Mouse (Mus musculus): ENCODE measurements at regions not wholly inside any gene's neighbourhood (a gene's known extent, or its start where the extent isn't known, plus 50 kb on each side); places are given as distances from the start of the nearest gene placed in this dataset.

DNA sequence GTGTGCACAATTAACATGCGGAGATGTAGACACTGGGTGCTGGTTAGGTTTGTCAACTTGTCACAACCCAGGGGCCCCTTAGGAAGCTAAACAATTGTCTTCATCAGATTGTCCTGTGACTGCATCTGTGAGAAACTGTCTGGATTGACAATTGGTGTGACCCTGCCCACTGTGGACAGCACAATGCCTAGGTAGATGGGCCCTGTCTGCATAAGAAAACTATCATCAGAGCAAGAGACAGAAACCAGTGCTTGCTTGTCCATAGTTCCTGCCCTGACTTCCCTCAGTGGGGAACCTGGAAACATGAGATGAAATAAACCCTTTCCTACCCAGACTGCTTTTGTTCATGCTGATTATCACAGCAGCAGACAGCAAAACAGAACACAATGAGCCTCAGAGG, 63.5 kb upstream of the Tyw5 start:
- no peak for ATAC-seq (ENCODE audit: low TSS enrichment)

DNA sequence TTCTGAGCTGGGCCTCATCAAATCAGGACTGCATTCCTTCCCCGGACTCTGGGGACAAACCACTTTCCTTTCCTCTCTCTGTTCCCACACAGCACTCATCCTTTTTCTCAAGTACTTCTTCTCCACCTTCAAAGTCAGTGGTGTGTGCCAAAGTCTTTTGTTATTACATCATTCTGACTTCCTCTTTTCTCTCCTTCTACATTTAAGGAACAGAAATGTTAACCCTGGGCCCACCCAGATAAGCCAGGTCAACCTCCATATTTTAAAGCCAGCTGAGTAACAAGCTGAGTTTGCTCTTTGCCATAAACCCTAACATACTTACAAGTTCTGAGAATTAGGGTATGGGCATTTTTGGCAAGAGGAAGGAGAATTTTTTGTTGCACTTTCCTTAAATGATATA, 65.3 kb upstream of the Tyw5 start:
- ATAC-seq (ENCODE audit: low TSS enrichment), result no peak

DNA sequence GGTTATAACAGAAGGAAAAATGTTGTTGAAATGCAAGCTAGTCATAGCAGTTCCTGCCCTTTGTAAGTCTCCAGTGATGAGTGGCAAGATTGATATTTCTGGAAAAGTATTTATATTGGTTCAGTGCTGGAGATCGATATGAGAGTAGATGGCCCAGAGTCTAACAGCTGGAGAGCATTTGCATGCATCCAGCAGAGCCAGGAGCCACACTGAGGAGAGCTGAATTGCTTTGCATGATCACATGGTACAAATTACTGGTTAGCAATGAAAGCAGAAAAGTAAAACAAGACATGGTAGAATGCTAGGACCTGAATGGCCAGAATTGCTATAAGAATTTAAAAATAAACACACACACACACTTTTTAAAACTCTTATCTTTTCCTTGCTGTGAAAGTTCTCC, 70.8 kb upstream of the Tyw5 start:
- no peak for ATAC-seq (ENCODE audit: low TSS enrichment)

DNA sequence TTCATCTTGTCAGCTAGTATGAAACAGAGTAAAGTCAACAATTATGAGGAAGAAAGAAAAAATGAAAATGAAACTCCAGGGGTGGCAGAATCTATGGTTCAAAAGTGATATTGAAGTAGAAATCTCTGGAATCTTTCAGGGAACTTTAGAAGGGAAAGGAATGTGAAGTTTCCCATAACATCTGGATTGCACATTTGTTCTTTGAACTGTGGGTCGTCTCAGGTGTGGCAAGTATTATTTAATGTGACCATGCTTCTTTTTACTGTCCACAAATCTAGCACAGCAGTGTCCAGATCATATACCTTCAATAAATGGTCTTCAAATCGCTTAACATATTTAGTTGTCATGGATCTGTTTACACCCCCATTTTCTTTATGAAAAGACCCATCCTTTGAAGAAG, 71.2 kb upstream of the Tyw5 start:
- ATAC-seq (ENCODE audit: low TSS enrichment), result no peak

DNA sequence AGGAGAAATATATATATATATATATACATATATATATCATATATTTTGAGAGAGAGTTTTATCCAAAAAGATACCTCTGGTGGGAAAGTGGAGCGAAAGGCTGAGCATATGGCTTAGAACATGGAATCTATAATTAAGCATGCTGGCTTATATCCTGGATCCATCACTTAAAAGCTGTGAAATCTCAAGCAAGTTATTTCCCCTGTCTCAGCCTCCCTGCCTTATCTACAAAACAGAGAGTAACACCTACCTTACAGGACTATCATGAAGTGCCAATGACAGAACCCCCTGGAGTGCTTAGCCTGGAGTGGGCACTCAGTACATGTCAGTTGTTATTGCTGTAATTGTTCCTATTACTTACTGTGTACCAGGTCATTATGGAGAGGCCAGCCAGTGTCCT, 71.9 kb upstream of the Tyw5 start:
- ATAC-seq (ENCODE audit: low TSS enrichment), result no peak

DNA sequence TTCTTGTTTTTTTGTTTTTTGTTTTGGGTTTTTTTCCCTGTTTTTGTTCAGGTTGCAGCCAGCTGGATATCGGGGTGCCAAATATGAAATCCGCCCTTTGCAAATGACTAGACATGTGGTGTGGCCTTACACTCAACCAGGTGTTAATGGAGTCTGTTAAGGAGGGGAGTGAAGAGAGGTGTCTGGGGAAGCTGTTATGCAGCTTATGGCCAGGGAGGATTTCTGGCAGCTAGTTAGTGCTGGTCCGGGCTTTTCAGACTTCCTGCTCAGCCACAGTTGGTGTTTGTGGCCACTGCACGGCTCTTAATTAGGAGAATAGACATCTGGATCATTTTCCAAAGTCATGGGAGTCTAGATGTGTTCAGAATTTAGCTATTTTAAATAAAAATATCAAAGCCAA, 72.7 kb upstream of the Tyw5 start:
- ATAC-seq (ENCODE audit: low TSS enrichment), result no peak

DNA sequence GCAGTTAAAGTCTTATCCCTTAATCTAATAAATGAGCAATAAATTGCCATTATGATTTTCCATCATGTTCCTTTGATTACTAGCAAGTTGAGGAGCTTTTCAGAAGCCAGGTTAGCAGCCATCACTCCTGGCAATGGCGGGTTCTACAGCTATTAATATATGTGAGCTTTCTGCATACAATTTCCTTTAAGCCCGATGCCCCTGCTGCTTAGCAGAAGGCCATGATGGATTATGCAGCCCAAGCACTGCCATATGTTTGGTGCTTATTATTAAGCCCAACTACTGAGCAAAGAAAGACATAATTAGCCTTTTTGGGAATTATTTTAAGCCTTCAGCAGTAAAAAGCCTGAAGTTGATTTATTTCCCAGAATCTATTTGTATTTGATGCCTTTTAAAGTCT, 82.3 kb upstream of the Tyw5 start:
- ATAC-seq (ENCODE audit: low TSS enrichment), result no peak

DNA sequence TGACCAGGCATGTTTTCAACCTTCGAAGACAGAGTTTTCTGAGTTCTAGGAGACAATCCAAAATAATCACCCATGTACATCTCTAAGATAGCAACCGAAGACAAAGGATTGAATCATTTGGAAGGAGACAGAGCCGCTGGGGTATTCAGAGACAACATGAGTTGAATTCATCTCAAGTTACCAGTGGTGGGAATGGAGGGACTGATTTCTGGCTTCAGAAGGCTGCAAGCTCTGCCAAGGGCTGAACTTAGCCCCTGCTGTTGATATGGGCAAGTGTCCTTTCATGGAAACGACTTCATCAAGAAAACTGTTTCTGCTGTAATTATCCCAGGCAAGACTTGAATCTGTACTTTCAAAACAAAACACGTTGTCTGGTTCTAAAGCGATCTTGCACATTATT, 82.7 kb upstream of the Tyw5 start:
- peak; percentile 20; the same call in 1 of the 2 replicates for ATAC-seq (ENCODE audit: low TSS enrichment)

DNA sequence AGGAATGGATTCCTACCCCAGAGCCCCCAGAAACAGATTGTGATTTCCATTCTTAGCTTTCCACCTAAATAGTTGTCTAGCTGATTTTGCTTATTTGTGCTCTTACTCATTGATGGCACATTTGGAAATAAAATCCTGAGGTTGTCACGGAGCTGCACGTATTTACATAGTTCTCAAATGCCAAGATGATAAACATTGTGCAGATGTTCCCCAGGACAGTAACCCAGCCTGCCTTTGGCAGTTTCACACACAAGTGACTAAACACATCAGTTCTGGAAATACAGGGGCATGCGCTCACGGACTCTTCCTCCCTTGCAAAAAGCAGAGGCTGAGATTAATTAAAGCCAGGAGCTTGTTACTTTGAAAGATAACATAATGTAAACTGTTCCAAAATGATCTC, 83.1 kb upstream of the Tyw5 start:
- peak; percentile 31; the same call in 1 of the 2 replicates for ATAC-seq (ENCODE audit: low TSS enrichment)

DNA sequence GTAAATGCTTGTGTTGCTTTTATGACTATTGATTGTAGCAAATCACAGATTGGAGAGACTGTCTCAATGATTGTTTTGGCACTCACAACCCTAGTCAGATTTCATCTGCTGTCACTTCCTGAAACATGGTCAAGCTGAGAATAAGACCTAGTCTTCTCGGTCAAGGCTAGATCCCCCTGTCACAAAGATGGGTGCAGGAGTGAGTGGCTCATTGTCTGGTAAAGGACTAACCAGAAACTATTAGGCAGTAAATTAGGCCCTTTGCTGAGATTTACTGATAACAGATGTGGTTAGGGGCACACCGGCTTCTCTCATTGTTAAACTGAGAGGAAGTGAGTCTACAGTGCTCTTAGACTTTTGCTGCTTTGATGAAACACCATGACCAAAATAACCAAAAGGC, 85.8 kb upstream of the Tyw5 start:
- ATAC-seq (ENCODE audit: low TSS enrichment), result no peak

DNA sequence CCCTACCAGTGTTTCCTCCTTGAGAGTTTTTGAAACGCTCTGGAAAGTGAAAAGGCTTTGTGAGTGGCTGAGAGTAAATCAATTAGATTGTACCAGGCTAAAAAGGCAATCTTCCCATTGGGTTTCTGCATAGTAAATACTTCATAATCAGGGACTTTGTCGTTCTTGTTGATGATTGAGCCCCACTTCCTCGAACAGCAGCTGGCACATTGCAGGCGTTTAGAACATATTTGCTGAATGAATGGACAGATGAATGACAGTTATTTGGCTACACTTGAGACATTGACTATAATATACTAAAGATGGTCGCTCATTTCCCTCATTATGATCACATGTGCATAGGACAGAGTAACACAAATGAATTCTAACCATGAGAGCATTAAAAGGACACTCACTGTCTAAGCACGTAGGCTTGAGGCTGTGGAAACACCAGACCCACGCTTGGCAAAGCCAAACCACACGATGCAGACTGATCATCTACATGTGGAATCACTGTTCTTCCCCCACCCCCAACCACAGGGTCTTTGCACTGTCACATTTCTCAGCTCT, 90.7 kb upstream of the Tyw5 start:
- ATAC-seq (ENCODE audit: low TSS enrichment), result no peak

DNA sequence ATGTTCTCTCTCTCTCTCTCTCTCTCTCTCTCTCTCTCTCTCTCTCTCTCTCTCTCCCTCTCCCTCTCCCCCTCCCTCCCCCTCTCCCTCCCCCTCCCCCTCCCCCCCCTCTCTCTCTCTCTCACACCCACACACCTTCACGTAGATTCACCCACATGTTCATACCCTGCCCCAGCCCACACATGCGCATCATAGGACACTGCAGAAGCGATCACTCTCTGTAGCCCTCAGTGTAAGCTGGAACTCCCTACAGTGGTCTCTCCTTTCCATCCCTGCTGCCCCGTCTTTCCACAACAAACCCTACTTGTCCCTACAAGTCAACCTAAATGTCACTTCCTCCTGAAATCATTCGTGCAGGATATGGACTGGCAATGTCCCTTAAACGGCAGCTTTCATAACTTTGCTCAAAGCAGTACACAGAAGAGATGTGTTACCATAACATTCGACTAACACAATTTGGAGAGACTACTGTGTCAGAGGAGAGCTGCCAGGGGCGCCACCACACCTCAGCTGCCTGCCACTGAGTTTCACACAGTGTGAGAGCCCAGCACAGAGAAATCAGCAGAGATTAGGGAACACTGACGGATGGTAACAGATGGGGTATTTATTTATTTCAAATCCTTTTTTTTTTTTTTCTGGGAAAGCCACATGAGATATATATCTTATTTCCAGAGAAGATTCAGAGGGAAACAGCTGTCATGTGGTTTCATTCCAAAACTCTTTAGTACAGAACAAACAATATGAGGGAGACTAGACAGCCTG, 103.6 kb upstream of the Tyw5 start:
- ATAC-seq (ENCODE audit: low TSS enrichment), result peak; percentile 94

DNA sequence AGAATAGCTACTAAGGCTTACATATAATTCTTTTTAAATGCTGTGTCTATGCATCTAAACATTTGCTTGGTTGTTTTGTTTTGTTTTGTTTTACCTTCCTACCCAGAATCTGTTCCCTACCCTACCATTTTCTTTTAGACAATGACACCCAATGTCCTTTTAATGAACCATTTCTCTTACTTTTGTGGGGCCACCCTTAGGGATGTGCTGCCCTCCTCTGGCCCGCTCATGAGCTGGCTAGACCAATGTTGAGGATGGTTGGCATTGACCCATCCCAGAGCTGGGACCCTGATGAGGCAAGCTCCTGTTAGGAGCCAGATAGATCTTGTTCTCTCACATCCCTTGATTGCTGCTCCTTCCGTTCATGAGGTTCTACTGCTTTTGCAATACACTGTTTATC, 105.0 kb upstream of the Tyw5 start:
- no peak for ATAC-seq (ENCODE audit: low TSS enrichment)

DNA sequence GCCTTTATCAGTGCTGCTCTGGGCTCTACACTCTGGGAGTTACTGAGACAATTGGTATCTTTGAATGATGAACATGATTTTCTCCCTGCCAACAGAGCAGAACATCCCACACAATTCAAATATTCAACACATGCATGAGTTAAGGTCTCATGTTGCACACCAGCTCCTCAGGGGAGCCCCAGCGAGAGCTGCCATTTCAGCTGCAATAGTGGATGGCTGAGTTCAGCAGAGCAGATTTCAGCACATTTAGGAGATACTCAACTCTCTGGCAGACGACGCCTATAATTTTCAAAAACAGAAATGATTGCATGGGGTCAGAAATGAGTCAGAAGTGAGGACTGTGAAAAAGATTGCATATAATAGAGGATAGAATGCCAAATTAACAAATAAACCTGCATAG, 105.6 kb upstream of the Tyw5 start:
- ATAC-seq (ENCODE audit: low TSS enrichment), result no peak

DNA sequence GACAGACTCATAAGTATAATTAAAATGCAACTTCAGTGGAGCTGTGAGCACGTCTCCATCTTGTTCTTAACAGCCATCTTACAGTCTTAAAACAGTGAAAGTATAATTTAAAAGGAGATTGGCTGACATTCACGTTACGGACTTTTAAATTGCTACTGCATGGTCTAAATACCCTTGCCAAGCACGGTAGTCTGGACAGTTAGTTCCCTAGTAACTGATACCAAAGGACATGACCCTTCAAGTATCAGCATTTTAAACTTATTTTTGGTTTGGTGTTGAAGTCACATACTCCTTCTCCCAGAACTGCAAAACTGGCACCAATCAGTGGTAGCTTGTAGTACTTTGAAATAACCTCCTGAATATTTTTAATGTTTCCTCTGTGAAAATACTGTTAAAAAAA, 119.1 kb upstream of the Tyw5 start:
- no peak for ATAC-seq (ENCODE audit: low TSS enrichment)

DNA sequence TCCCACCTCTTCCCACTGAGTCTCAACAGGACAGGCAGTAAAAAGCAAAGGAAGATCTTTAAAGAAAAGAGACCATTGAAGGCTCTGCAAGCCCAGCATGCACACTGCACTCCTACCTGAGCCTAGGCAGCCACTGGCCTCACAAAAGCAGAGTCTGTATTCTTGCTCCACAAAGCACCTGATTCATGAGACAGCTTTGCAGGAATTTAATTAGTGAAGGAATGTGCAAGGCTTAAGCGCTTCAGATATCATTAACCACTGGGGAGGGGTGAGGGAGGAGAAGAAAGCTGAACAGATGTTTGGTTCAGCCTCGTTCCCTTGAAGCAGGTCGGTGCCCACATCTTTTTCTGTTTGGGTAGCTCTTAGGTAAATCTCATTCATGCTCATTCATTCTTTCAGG, 121.8 kb upstream of the Tyw5 start:
- no peak for ATAC-seq (ENCODE audit: low TSS enrichment)

DNA sequence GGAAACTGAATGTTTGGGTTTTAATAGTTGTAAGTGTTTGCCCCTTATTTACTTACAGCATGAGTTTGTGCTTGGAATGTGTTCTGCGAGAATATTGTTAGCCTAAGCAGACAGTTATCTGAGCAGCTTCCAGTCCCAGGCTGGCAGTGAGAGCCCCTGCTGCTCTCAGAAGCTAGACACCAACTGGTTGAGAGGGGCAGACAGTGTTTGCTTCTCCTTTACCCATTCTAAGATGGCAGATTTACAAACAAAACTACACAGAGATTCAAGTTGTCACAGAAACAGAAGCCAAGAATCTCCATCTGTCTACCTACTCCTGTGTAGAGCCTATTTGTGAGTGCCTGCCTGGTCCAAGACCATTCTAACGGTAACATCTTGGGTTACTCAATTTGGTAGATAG, 122.4 kb upstream of the Tyw5 start:
- ATAC-seq (ENCODE audit: low TSS enrichment), result no peak

DNA sequence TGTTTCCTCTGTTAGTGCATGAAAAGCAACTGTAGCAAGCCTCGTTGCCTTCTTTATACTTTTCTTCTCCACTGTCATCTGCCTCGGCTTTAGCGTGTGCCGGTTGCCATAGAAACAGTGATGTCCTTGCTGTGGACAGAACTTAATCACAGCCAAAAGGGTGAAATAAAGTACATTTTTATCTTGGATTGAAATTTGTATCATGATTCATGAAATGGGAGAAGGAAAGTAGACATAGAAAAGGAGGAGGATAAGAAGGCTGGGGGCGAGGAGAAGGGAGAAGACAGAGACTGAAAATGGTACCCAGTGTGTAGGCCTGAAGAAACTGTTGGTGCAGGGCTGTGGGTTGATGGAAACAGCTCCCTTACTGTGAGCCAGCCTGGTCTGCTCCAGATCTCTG, 130.5 kb upstream of the Tyw5 start:
- ATAC-seq (ENCODE audit: low TSS enrichment), result peak; percentile 95

DNA sequence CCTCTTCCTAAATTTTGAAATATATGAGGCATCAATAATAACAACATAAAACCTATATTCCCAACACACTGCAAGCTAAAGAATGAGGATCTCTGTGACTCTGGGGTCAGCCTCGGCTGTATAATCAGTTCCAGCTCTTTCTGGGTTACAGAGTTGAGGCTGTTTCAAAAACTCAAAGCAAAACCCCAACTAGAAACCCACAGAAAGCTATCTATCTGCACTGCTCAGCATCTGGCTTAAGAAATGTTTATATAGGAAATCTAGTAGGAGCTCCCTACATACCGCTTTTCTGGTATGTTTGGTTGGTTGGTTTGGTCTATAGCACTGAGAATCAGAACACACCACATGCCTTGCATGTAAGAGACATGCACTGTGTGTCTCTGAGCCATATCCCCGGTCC, 137.8 kb upstream of the Tyw5 start:
- no peak for ATAC-seq (ENCODE audit: low TSS enrichment)

DNA sequence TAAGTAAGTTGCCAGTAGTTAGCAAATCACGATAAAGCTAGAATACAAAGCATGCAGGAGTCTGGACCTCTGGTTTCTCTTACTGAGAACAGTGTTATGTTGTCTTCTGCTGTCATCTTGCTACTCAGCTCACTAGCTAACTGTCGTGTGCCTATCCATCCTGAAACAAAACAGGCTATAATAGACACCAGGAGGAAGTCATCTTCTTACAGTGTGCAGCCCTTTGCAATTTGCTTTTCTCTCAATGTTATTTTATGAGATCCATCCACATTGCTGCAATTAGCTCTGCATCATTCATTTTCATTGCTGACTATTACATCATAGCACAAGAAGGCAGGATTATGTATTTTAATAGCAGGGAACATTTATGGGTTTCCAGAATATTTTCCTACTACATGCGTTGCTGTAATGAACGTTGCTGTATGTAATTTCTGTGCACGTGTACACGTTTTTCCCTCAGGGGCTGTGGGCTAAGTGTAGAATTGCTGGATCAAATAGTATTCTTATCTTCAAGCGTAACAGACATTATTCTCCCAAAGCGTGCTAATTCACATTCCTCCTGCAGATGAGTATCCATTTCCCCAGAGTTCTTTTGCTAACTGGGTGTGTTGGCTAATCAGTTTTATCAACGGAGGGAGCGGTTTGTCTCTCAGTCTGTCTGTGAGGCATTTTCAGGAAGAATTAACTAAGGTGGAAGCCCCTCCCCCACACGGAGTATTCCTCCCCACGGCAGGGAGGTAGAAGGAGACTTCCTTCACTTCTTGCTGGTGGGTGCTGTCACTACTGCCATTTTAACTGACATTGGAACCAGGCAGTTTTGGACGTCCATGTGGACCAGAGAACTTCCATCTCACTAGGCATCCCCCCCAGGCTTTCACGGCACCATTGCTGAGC, 139.1 kb upstream of the Tyw5 start:
- ATAC-seq (ENCODE audit: low TSS enrichment), result no peak

DNA sequence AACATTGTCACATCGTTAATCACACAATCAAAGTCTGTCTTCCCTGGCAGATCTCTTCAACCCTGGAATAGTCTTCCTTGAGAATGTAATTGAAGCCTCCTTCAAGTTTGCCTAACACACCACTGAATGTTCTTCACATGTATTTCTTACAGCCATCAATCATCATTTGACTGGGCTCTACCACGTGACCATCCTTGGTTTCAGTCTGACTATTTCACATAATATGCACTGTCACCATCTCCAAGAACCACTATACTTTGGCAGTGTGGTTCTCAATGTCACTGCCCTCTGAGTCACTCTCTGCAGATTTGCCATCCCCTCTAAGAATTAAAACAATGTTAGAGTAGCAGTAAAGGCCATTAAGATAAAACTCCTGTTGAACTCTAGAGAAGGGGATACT, 154.6 kb upstream of the Tyw5 start:
- no peak for ATAC-seq (ENCODE audit: low TSS enrichment)

DNA sequence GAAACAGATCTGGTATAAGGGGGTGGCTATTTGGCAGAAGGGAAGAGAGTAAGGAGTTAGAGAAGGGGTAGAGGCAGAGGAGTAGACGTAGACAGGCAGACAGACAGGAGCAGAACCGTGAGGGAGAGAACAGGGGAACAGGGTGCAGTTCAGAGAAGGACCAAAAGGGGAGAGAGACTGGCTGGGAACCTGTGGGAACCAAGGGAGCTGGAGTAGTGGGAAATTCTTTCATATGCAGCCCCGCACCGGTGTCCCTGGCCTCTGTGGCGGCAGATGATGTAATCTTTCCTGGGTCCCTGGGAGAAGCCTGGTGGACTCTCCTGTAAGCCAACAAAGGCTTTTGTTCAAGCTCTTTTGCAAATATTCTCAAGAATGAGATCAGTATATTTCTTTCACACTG, 157.8 kb upstream of the Tyw5 start:
- ATAC-seq (ENCODE audit: low TSS enrichment), result no peak

DNA sequence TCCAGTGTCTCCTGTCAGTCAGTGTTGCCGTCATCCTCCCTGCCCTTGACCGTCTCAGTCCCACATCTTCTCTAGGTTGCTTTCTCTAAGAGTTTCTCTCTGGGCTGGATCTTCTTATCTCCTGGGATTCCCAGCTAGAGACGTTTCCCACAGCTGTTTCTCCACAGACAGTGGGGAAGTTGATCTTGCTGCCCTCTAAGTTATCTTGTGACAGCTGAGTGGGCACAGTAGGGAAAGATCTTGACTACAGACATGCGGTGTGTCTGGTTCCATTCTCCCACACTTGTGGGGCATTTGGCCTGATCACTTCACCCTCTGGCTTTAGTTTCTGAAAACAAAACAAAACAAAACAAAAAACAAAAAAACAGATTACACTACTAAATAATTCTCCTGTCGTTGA, 165.2 kb upstream of the Tyw5 start:
- ATAC-seq (ENCODE audit: low TSS enrichment), result no peak
